Mouse (Mus musculus) liver, embryonic 16.5 days (tissue): ENCODE results near the gene Kmt2e. TPM values are rescaled to one million over a fixed set of nuclear protein-coding genes. Genes with fewer than 3 reads are reported as not detected.
"Not testable (repeated sequence)": the region's sequence is repeated elsewhere in the genome, so short reads cannot be mapped to it uniquely, and the experiment has no call there.

Experiments used
- ATAC-seq: fragments of 200-750 bp; cut with Nextera tagmentation; 2 replicates; pipeline ENCODE4 v1.8.0; 2017; ENCODE audit warnings: low read depth, mild to moderate bottlenecking, moderate number of reproducible peaks, moderate library complexity
- H3K27ac ChIP-seq: fragments of 300-500 bp; sonication (generic); 2 replicates; pipeline ENCODE4 v1.5.1; 2014; ENCODE audit warnings: mild to moderate bottlenecking, low read length
- H3K27me3 ChIP-seq: fragments of 300-500 bp; sonication (generic); 2 replicates; pipeline ENCODE4 v1.6.1; 2014; ENCODE audit warnings: low read depth, low read length, mixed read lengths; ENCODE audit not compliant: control insufficient read depth, insufficient read depth
- H3K36me3 ChIP-seq: fragments of 300-500 bp; sonication (generic); 2 replicates; pipeline ENCODE4 v1.6.1; 2014; ENCODE audit warnings: mild to moderate bottlenecking; ENCODE audit not compliant: control insufficient read depth, insufficient read depth
- H3K4me1 ChIP-seq: fragments of 300-500 bp; sonication (generic); 2 replicates; pipeline ENCODE4 v1.6.1; 2014; ENCODE audit warnings: low read depth, low read length, mixed read lengths; ENCODE audit not compliant: control insufficient read depth
- H3K4me2 ChIP-seq: fragments of 300-500 bp; sonication (generic); 2 replicates; pipeline ENCODE4 v1.6.1; 2014; ENCODE audit warnings: low read depth, low read length, mixed read lengths
- H3K4me3 ChIP-seq: fragments of 300-500 bp; sonication (generic); 2 replicates; pipeline ENCODE4 v1.5.1; 2014; ENCODE audit warnings: low read depth, mild to moderate bottlenecking, low read length
- H3K9ac ChIP-seq: fragments of 300-500 bp; sonication (generic); 2 replicates; pipeline ENCODE4 v1.6.1; 2014; ENCODE audit warnings: low read depth, low read length
- H3K9me3 ChIP-seq: fragments of 300-500 bp; sonication (generic); replicated peaks from 2 replicates; pipeline ENCODE4 v1.6.1; 2016; ENCODE audit warnings: low read length; ENCODE audit not compliant: control insufficient read depth
- WGBS: fragments of 180-500 bp; shearing (Covaris S2); extraction: QIAGEN DNeasy Blood & Tissue Kit; methylation state at CpG from one replicate; pipeline ENCODE4 v1.1.7; 2014; ENCODE audit not compliant: insufficient replicate concordance; 5-methylcytosine and 5-hydroxymethylcytosine counted together
- polyA plus RNA-seq: library from polyadenylated mRNA; unstranded; fragments of >200 nt; fragmentation: Nextera tagmentation; extraction: Ambion mirVana; gene quantifications from 2 replicates; pipeline ENCODE4 v1.2.1, GENCODE M21; 2015

Gene Kmt2e
- polyA plus RNA-seq, 1 experiment from 2014 or later, result 35.2 TPM

GRCm38 (mm10) chr5:23531100-23531499, 96.9 kb downstream of the Kmt2e start:
- H3K36me3 ChIP-seq, result no peaks in the 10 kb centered on the region
- no peaks in the 10 kb centered on the region for H3K9me3 ChIP-seq
- 84% methylated on average over 6 of the region's 6 CpGs for WGBS
- H3K27ac ChIP-seq, result no peak overlapping the region
- H3K4me1 ChIP-seq, result no peaks in the 10 kb centered on the region
- H3K9ac ChIP-seq, result no peak overlapping the region
- no peak for ATAC-seq
- no peak overlapping the region for H3K4me3 ChIP-seq
- H3K27me3 ChIP-seq, result no peaks in the 10 kb centered on the region
- H3K4me2 ChIP-seq, result no peak overlapping the region

GRCm38 (mm10) chr5:23531541-23532096, 97.4 kb downstream of the Kmt2e start:
- H3K4me2 ChIP-seq, result no peak overlapping the region
- H3K36me3 ChIP-seq, result no peaks in the 10 kb centered on the region
- no peak overlapping the region for H3K9ac ChIP-seq
- H3K27me3 ChIP-seq, result no peaks in the 10 kb centered on the region
- no peaks in the 10 kb centered on the region for H3K9me3 ChIP-seq
- no peaks in the 10 kb centered on the region for H3K4me1 ChIP-seq
- WGBS, result 68% methylated on average over 7 of the region's 7 CpGs
- ATAC-seq, result no peak
- H3K4me3 ChIP-seq, result no peak overlapping the region
- H3K27ac ChIP-seq, result no peak overlapping the region

- no peak overlapping the region for H3K27ac ChIP-seq
- 84% methylated on average over 7 of the region's 7 CpGs for WGBS
- H3K9ac ChIP-seq, result no peak overlapping the region
- H3K36me3 ChIP-seq, result no peaks in the 10 kb centered on the region
- no peaks in the 10 kb centered on the region for H3K4me1 ChIP-seq
- no peaks in the 10 kb centered on the region for H3K27me3 ChIP-seq
- ATAC-seq, result no peak
- H3K4me3 ChIP-seq, result no peak overlapping the region
- H3K4me2 ChIP-seq, result no peak overlapping the region
- H3K9me3 ChIP-seq, result no peaks in the 10 kb centered on the region
Measured at GRCm38 (mm10) chr5:23535692-23536091, 101.5 kb downstream of the Kmt2e start.

- 0 out of 2 replicates have a peak, but pooled peaks have one; percentile 20 for ATAC-seq
- WGBS, result 63% methylated on average over 5 of the region's 5 CpGs
- H3K4me2 ChIP-seq, result no peak overlapping the region
- no peak overlapping the region for H3K27ac ChIP-seq
- peaks cover 13% of the 10 kb centered on the region for H3K4me1 ChIP-seq
- H3K9ac ChIP-seq, result no peak overlapping the region
- H3K9me3 ChIP-seq, result no peaks in the 10 kb centered on the region
- no peaks in the 10 kb centered on the region for H3K27me3 ChIP-seq
- no peaks in the 10 kb centered on the region for H3K36me3 ChIP-seq
- H3K4me3 ChIP-seq, result no peak overlapping the region
Measured at GRCm38 (mm10) chr5:23551687-23552086, 117.4 kb downstream of the Kmt2e start.

GRCm38 (mm10) chr5:23553338-23553737, 119.1 kb downstream of the Kmt2e start:
- peaks cover 13% of the 10 kb centered on the region for H3K4me1 ChIP-seq
- H3K36me3 ChIP-seq, H3K27me3 ChIP-seq, H3K9me3 ChIP-seq, H3K4me3 ChIP-seq: not testable (repeated sequence)
- 0 out of 2 replicates have a peak overlapping the region, but pooled peaks have one; percentile 24 for H3K4me2 ChIP-seq
- ATAC-seq, result peak; percentile 96
- H3K27ac ChIP-seq, result peak overlapping the region; percentile 72
- whole genome bisulfite sequencing, result 26% methylated on average over 3 of the region's 3 CpGs
- H3K9ac ChIP-seq, result peak overlapping the region; percentile 20; the same call in 1 of the 2 replicates
